Mouse (Mus musculus) heart, postnatal 36 days (tissue): ENCODE data around the gene Nptxr. TPM values are rescaled to one million over a fixed set of nuclear protein-coding genes. Genes with fewer than 3 reads are reported as not detected.
A peak's percentile ranks its signal among the peaks of the same experiment; 100 is the strongest.

Experiments used
- DNase-seq, 2 experiments: peaks; one replicate each; pipeline ENCODE4 v3.0.0; 2021 to 2022
- intact Hi-C: fragments of 180-260 bp; cut with DNase I; formaldehyde crosslinking; loops from one replicate; pipeline ENCODE4 v1.15.1; 2025
- total RNA-seq, 2 experiments: library from RNA; stranded (reverse); gene quantifications; 2 replicates each; pipeline ENCODE4 v1.2.3; 2021

Nptxr gene
- total RNA-seq, 2 experiments from 2014 or later, result 1.5 to 1.7 TPM

- intact Hi-C loops, result no loop called here
Observed at GRCm38 (mm10) chr15:79792455-79792854, 12.1 kb downstream of the Nptxr start.

GRCm38 (mm10) chr15:79791502-79791901 is 13.1 kb downstream of the Nptxr start:
- peak; percentile 52 to 60 for DNase-seq
- intact Hi-C loops, result no loop called here

More at GRCm38 (mm10) chr15:79792455-79792854, 12.1 kb downstream of the Nptxr start:
- DNase-seq, result no peak

- intact Hi-C loops, result no loop called here
- no peak for DNase-seq
Observed at GRCm38 (mm10) chr15:79790905-79791304, 13.7 kb downstream of the Nptxr start.

- no peak for DNase-seq
- intact Hi-C loops, result no loop called here
Observed at GRCm38 (mm10) chr15:79790111-79790510, 14.5 kb downstream of the Nptxr start.

DNA sequence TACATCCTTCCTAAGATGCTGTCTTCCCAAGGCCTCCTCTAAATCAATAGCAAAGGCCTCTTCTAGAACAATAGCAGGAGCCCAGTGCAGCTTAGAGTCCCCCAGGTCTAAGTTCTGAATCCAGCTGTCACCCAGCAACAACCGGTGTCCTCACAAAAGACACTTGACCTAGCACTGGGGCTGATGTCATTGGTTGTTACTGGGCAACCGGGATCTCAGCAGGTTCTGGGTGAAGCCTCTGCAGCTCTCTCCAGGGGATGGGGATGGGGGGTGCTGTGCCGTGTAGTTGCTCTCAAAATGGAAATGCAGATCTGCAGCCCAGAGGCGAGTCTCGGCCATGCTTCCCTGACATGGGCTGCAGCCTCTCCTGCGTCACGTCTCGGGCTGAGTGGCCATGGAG is 16.8 kb downstream of the Nptxr start:
- no peak for DNase-seq
- intact Hi-C loops, result no loop called here

DNA sequence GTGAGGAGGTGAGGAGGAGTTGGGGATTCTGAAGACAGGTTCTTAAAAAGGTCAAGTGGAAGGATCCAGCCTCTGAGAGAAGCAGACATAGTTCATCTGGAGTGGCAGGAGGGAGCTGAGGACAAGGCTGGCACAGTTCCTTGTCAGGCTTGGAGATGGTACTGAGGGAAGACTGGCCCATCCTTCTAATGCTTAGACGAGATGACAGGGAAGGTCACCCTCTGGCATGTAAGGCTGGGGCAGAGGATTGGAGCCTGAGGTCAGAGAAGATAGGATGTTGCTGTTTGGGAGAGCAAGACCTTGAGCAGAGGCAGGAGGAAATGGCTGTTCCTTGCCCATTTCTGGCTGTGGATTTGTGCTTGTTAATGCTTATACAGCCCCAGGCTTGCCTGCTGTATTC is 19.5 kb downstream of the Nptxr start:
- intact Hi-C loops, result no loop called here
- DNase-seq, result no peak

- intact Hi-C loops, result no loop called here
- no peak for DNase-seq
Observed at GRCm38 (mm10) chr15:79777749-79778148, 26.8 kb downstream of the Nptxr start, which contains the start of gene Dnal4. Gene Dnal4, minus strand, starts transcription at chr15:79777849.

- no peak for DNase-seq
- intact Hi-C loops, result no loop called here
Observed at GRCm38 (mm10) chr15:79775662-79776061, 28.9 kb downstream of the Nptxr start.

GRCm38 (mm10) chr15:79774117-79775027 is 30.2 kb downstream of the Nptxr start:
- DNase-seq, result peak; percentile 93 to 96
- intact Hi-C loops, result no loop called here

GRCm38 (mm10) chr15:79770629-79771240 is 33.8 kb downstream of the Nptxr start:
- intact Hi-C loops, result no loop called here
- no peak for DNase-seq

GRCm38 (mm10) chr15:79768302-79768701 is 36.3 kb downstream of the Nptxr start:
- no peak for DNase-seq
- intact Hi-C loops, result no loop called here

DNA sequence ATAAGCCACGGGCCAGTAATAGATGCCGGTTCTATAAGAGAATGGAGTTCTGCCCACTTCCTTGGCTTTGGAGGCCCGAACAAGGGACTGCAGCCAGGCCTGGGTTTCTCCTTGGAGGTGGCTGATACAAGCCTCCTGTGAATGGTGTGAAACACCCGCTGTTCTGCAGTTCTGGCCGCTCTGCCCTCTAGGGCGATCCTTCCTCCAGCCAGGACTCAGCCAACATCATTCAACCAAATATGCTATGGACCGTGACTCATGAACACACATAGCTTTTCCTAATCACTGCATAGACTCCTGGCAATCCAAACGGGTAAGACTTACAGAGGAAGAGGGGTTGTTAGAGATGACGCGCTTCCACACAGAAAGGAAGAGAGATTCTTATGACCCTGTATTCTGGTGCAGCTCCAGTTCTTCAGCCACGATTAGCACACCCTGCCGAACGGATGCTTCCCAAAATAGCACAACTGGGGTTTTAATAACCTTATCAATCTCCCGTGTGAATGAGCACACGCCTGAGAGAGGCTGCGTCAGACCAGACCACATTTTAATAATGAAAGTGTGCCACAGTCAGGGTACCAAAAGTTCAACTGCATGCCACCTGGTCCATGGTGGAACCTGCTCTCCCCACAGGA is 37.1 kb downstream of the Nptxr start:
- DNase-seq, result no peak
- intact Hi-C loops, result no loop called here

GRCm38 (mm10) chr15:79766586-79767071 is 37.9 kb downstream of the Nptxr start:
- intact Hi-C loops, result no loop called here

DNA sequence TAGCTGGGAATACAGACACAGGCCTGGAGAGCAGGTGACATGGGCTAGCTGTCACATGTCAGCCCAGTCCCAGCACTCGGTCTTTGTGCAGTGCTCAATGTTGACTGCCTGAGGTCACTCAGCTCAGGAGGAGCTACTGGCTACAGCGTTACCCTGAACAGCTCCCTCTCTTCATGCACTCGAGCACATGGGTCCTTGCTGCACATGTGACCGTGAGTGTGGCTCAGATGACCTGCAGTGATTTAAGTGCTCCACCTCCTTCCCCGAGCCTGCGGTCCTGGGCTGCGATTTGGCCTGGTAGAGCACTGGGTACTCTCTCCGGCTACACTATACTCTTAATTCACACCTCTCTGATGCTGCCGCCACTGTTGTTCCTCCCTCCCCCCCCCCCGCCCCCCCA is 38.4 kb downstream of the Nptxr start:
- no peak for DNase-seq
- intact Hi-C loops, result no loop called here

More at GRCm38 (mm10) chr15:79766586-79767071, 37.9 kb downstream of the Nptxr start:
- DNase-seq, result no peak

- intact Hi-C loops, result no loop called here
- no peak for DNase-seq
Observed at GRCm38 (mm10) chr15:79765361-79765760, 39.2 kb downstream of the Nptxr start.

DNA sequence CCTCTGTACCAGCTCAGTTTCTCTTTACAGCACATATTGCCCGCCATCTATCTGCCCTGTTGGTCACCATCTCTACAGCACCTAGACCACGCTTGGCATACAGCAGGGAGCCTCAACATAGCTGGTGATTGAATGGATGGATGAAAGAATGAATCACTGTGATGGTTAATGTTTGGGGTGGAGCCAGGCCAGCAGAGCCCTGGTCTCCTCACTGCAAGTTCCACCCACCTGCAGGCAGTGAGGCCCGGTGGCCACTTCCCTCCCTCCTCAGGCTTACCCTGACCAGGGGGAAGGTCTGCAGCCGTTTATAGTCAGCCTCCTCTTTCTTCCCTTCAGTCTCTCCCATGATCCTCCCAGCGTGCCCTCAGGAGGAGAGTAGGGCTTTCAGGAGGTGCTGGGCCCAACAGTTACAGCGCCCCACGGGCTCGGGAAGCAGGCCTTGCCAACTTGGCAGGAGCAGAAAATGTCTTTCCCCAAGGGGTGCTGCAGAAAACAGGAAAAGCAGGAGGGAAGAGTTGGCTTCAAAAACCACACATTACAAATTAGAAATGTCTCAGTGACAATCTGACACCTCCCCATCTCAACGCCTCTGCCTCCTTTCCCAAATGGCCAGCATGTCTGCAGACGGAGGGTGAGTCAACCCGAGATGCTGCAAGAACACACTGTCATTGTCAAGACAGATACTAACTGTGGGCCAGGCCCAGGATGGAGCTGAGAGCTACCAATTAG is 39.9 kb downstream of the Nptxr start:
- intact Hi-C loops, result no loop called here
- no peak for DNase-seq

GRCm38 (mm10) chr15:79763601-79764246 is 40.8 kb downstream of the Nptxr start:
- intact Hi-C loops, result no loop called here
- no peak for DNase-seq

DNA sequence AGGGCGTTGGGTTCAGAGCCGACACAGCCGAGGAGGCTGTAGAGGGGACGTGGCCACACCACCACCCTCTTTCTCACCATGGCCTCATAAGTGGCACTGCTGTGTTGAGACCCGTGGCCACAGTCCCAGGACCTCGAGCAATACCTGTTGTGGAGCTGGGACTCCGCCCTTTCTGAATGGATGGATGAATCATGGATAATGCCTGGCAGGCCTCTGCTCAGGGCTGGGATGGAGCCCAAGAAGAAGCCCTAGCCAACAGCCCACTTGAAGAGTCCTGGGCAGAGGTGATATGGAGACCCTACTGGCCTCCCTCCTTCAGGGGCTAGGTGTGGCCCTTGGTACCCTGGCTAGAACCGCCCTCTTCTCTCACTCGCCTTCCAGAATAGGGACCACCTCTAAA is 41.6 kb downstream of the Nptxr start:
- no peak for DNase-seq
- intact Hi-C loops, result no loop called here

GRCm38 (mm10) chr15:79760956-79761355 is 43.6 kb downstream of the Nptxr start:
- intact Hi-C loops, result no loop called here
- no peak for DNase-seq

DNA sequence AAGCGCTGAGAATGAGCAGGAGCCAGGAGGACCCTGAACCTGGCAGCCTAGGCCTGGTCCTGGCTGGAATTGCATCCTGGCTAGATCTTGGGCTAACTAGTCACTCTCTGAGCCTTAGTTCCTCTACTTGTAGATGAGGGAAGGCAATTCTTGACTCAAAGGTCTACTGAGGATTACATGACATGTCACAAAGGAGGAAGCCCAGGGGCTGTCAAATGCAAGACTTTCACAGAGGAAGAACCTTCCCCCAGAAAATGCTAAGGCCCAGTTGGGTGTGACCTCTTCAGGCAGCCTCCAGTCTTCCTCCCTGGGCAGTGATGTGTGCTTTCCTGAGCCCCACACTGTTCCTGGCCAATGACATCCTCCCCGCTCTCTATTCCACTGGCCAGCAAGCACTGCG is 47.4 kb downstream of the Nptxr start:
- intact Hi-C loops, result no loop called here
- no peak for DNase-seq
